Mouse (Mus musculus): ENCODE results near the gene Bmpr1a. TPM values are rescaled to one million over a fixed set of nuclear protein-coding genes. Genes with fewer than 3 reads are reported as not detected.
A peak's percentile ranks its signal among the peaks of the same experiment; 100 is the strongest.

The Bmpr1a gene
- polyA plus RNA-seq, 1 experiment from 2014 or later: 27.8 TPM

DNA sequence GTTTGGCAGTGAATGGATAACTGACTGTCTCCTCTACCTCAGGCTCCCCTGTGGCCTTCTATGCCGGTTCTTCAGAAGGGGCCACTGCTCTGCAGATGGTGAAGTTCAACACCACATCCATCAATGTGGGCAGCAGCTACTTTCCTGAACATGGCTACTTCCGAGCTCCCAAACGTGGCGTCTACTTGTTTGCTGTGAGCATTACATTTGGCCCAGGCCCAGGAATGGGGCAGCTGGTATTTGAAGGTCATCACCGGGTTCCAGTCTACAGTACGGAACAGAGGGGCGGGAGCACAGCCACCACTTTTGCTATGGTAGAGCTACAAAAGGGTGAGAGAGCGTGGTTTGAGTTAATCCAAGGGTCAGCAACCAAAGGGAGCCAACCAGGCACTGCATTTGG, 100.3 kb downstream of the Bmpr1a start:
- ATAC-seq (replicated peaks; ENCODE audit: extremely low read depth, insufficient read depth, low FRiP score): 0 out of 2 replicates have a peak, but pooled peaks have one; percentile 39
- no peak overlapping the region for H3K9ac ChIP-seq (ENCODE audit: low read length)

DNA sequence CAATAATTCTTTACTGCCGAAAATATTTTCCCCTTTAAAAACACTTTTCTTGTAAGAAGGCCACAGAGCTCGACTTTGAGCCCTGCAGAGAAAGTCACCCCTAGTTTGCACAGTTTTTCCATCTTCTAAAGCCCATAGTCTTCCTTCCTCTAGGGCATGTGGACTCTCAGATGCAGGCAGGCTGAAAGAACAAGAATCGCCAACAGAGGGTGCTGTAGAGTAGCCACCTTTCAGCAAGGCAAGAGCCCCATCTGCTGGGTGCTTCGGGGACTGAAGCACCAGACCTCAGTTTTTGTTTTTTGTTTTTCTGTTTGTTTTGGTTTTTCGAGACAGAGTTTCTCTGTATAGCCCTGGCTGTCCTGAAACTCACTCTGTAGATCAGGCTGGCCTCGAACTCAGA, 102.0 kb downstream of the Bmpr1a start:
- no peak for ATAC-seq (replicated peaks; ENCODE audit: extremely low read depth, insufficient read depth, low FRiP score)
- H3K36me3 ChIP-seq (ENCODE audit: control insufficient read depth, insufficient read depth): peaks cover 19% of the 10 kb centered on the region

More for the DNA sequence above, 100.3 kb downstream of the Bmpr1a start:
- Histone ChIP-seq H3K4me3 (ENCODE audit: low read length) (no peak overlapping the region), H3K27ac (ENCODE audit: low read length) (no peak overlapping the region; the same call in 1 of the 2 replicates), H3K4me1 (ENCODE audit: control insufficient read depth, insufficient read depth, low read length) (peaks cover 11% of the 10 kb centered on the region), H3K27me3 (ENCODE audit: control insufficient read depth, insufficient read depth, low read length) (no peaks in the 10 kb centered on the region), H3K4me2 (ENCODE audit: low read depth, low read length) (no peak overlapping the region), H3K36me3 (ENCODE audit: control insufficient read depth, insufficient read depth) (peaks cover 33% of the 10 kb centered on the region), H3K9me3 (replicated peaks; ENCODE audit: control insufficient read depth, low read length) (no peaks in the 10 kb centered on the region)
- WGBS: 52% methylated on average over 8 of the region's 8 CpGs

DNA sequence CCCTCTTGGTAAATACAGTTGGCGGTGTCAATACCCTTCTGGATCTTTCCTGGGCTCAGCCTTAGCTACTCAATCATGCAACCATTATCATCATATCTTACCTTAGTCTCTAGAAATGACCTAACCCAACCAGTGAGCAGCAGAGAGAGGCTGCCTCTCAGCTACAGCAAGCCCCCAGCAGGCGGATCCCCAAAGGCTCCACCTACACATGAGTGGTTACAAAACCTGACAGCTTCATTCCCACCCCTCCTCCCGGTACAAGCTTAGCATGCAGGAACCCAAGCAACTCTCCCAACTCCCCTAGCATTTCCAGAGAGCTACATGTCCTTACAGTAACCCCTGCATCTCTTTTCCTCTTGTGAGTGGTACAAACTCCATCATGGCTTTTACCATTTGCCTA, 103.1 kb downstream of the Bmpr1a start:
- Histone ChIP-seq H3K4me2 (ENCODE audit: low read depth, low read length) (no peak overlapping the region), H3K9ac (ENCODE audit: low read length) (no peak overlapping the region), H3K27ac (ENCODE audit: low read length) (no peak overlapping the region), H3K36me3 (ENCODE audit: control insufficient read depth, insufficient read depth) (peaks cover 18% of the 10 kb centered on the region), H3K9me3 (replicated peaks; ENCODE audit: control insufficient read depth, low read length) (no peaks in the 10 kb centered on the region), H3K4me1 (ENCODE audit: control insufficient read depth, insufficient read depth, low read length) (peaks cover 11% of the 10 kb centered on the region), H3K27me3 (ENCODE audit: control insufficient read depth, insufficient read depth, low read length) (no peaks in the 10 kb centered on the region), H3K4me3 (ENCODE audit: low read length) (no peak overlapping the region)
- 91% methylated on average over 3 of the region's 3 CpGs for WGBS
- no peak for ATAC-seq (replicated peaks; ENCODE audit: extremely low read depth, insufficient read depth, low FRiP score)

More for the DNA sequence above, 102.0 kb downstream of the Bmpr1a start:
- Histone ChIP-seq H3K9me3 (replicated peaks; ENCODE audit: control insufficient read depth, low read length) (no peaks in the 10 kb centered on the region), H3K9ac (ENCODE audit: low read length) (no peak overlapping the region), H3K4me1 (ENCODE audit: control insufficient read depth, insufficient read depth, low read length) (peaks cover 11% of the 10 kb centered on the region), H3K27me3 (ENCODE audit: control insufficient read depth, insufficient read depth, low read length) (no peaks in the 10 kb centered on the region), H3K27ac (ENCODE audit: low read length) (no peak overlapping the region), H3K4me3 (ENCODE audit: low read length) (no peak overlapping the region), H3K4me2 (ENCODE audit: low read depth, low read length) (no peak overlapping the region)
- 56% methylated on average over 6 of the region's 6 CpGs for whole genome bisulfite sequencing

DNA sequence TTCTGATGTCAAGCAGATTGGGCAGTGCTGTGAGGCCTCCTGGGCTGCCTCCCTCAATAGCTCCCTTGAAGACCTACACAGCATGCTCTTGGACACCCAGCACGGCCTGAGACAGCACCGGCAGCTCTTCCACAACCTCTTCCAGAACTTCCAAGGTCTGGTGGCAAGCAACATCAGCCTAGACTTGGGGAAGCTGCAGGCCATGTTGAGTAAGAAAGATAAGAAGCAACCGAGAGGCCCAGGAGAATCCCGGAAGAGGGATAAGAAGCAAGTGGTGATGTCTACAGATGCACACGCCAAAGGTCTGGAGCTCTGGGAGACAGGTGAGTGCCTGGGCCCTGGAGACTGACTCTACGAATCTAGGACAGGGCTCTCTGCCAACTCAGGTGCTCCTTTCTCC, 103.8 kb downstream of the Bmpr1a start:
- H3K27me3 ChIP-seq (ENCODE audit: control insufficient read depth, insufficient read depth, low read length): no peaks in the 10 kb centered on the region
- WGBS: 89% methylated on average over 6 of the region's 6 CpGs
- ATAC-seq (replicated peaks; ENCODE audit: extremely low read depth, insufficient read depth, low FRiP score): no peak
- H3K27ac ChIP-seq (ENCODE audit: low read length): no peak overlapping the region
- peaks cover 6% of the 10 kb centered on the region for H3K4me1 ChIP-seq (ENCODE audit: control insufficient read depth, insufficient read depth, low read length)
- no peak overlapping the region for H3K9ac ChIP-seq (ENCODE audit: low read length)
- H3K36me3 ChIP-seq (ENCODE audit: control insufficient read depth, insufficient read depth): peaks cover 15% of the 10 kb centered on the region
- H3K4me2 ChIP-seq (ENCODE audit: low read depth, low read length): no peak overlapping the region
- H3K4me3 ChIP-seq (ENCODE audit: low read length): no peak overlapping the region
- H3K9me3 ChIP-seq (replicated peaks; ENCODE audit: control insufficient read depth, low read length): no peaks in the 10 kb centered on the region

DNA sequence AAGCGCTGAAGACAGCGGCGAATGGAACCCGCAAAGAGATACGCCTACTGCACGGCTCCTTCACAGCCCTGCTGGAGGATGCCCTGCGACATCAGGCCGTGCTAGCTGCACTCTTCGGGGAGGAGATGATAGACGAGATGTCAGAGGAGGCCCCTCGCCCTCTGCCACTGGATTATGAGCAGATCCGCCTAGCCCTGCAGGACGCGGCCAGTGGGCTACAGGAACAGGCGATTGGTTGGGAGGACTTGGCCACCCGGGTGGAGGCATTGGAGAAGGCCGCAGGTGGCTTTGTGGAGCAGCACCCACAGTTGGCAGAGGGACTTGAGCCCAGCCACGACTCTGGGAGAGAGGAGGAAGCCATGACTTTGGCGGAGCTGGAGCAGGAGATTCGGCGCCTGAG, 104.2 kb downstream of the Bmpr1a start:
- H3K4me2 ChIP-seq (ENCODE audit: low read depth, low read length): no peak overlapping the region
- H3K4me1 ChIP-seq (ENCODE audit: control insufficient read depth, insufficient read depth, low read length): peaks cover 5% of the 10 kb centered on the region
- no peak overlapping the region for H3K4me3 ChIP-seq (ENCODE audit: low read length)
- H3K9me3 ChIP-seq (replicated peaks; ENCODE audit: control insufficient read depth, low read length): no peaks in the 10 kb centered on the region
- peaks cover 14% of the 10 kb centered on the region for H3K36me3 ChIP-seq (ENCODE audit: control insufficient read depth, insufficient read depth)
- no peak overlapping the region for H3K27ac ChIP-seq (ENCODE audit: low read length)
- no peaks in the 10 kb centered on the region for H3K27me3 ChIP-seq (ENCODE audit: control insufficient read depth, insufficient read depth, low read length)
- WGBS: 86% methylated on average over 21 of the region's 21 CpGs
- no peak for ATAC-seq (replicated peaks; ENCODE audit: extremely low read depth, insufficient read depth, low FRiP score)
- H3K9ac ChIP-seq (ENCODE audit: low read length): no peak overlapping the region

DNA sequence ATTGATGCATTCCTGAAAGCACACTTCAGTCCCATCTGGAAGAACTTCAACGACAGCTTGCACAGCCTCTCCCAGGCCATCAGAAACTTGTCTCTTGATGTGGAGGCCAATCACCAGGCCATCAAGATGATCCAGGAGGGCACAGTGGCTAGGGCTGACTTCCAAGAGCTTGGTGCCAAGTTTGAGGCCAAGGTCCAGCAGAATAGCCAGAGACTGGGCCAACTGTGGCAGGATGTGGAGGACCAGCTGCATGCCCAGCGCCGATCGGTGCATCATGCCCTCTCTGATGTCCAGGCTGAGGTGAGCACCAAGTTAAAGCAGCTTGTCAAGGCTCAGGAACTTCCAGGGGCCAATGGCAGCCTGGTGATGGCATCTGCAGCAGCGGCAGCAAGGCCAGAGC, 105.3 kb downstream of the Bmpr1a start:
- ATAC-seq (replicated peaks; ENCODE audit: extremely low read depth, insufficient read depth, low FRiP score): no peak
- H3K9me3 ChIP-seq (replicated peaks; ENCODE audit: control insufficient read depth, low read length): no peaks in the 10 kb centered on the region
- WGBS: 81% methylated on average over 5 of the region's 5 CpGs
- no peak overlapping the region for H3K4me3 ChIP-seq (ENCODE audit: low read length)
- H3K27me3 ChIP-seq (ENCODE audit: control insufficient read depth, insufficient read depth, low read length): no peaks in the 10 kb centered on the region
- peaks cover 14% of the 10 kb centered on the region for H3K36me3 ChIP-seq (ENCODE audit: control insufficient read depth, insufficient read depth)
- H3K4me2 ChIP-seq (ENCODE audit: low read depth, low read length): no peak overlapping the region
- no peak overlapping the region for H3K9ac ChIP-seq (ENCODE audit: low read length)
- H3K27ac ChIP-seq (ENCODE audit: low read length): no peak overlapping the region
- H3K4me1 ChIP-seq (ENCODE audit: control insufficient read depth, insufficient read depth, low read length): peaks cover 3% of the 10 kb centered on the region

DNA sequence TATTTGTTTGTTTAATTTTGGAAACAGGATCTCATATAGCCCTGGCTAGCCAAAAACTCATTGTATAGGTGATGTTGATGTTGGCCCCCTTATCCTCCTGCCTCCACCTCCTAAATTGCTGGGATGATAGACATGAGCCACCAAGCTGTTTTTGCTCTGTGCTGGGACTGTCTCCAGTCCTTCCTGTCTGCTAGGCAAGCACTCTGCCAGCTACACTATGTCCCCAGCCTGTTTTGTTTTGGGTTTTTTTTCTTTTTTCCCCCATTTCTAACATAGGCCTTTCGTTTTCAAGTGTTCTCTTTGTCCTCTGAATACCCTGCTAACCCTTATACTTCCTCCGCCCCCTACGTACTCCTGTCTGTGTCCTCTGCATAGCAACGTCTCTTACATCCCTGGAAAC, 109.8 kb downstream of the Bmpr1a start:
- Histone ChIP-seq H3K27ac (ENCODE audit: low read length) (no peak overlapping the region), H3K9ac (ENCODE audit: low read length) (no peak overlapping the region), H3K9me3 (replicated peaks; ENCODE audit: control insufficient read depth, low read length) (peaks cover 3% of the 10 kb centered on the region), H3K36me3 (ENCODE audit: control insufficient read depth, insufficient read depth) (peaks cover 2% of the 10 kb centered on the region; the same call in 1 of the 2 replicates), H3K27me3 (ENCODE audit: control insufficient read depth, insufficient read depth, low read length) (no peaks in the 10 kb centered on the region), H3K4me2 (ENCODE audit: low read depth, low read length) (no peak overlapping the region), H3K4me1 (ENCODE audit: control insufficient read depth, insufficient read depth, low read length) (no peaks in the 10 kb centered on the region; the same call in 1 of the 2 replicates), H3K4me3 (ENCODE audit: low read length) (no peak overlapping the region)
- no peak for ATAC-seq (replicated peaks; ENCODE audit: extremely low read depth, insufficient read depth, low FRiP score)
- WGBS: 70% methylated on average over 4 of the region's 4 CpGs

DNA sequence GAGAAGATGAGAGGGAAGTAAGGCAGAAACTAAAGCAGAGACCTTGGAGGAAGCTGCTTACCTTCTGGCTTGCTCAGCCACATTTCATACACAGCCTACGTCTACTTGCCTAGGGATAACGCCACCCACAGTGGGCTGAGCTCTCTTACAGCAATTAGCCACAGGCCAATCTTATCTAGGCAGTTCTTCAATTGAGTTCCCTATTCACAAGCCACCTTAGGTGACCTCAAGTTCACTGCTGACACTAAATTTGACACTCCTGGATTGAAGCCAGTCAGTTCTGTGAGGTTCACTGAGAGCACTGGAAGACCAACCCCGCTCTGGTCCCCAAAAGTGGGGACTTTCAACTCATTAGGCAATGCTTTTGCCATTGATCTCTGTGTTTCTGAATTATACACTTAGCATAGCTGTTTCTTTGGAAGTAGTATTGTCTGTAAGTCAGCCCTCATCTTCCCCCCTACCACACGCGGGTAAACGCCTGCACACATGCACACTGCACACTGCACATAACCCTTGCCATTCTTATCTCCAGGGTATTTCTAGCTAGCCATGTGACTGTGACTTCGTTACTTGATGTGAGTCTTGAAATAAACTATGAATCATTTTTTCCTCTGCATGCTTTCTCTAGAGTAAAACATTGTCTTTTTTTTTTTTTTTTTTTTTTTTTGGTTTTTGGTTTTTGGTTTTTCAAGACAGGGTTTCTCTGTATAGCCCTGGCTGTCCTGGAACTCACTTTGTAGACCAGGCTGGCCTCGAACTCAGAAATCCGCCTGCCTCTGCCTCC, 120.0 kb downstream of the Bmpr1a start:
- Histone ChIP-seq H3K4me3 (ENCODE audit: low read length) (no peak overlapping the region), H3K9ac (ENCODE audit: low read length) (no peak overlapping the region), H3K27ac (ENCODE audit: low read length) (no peak overlapping the region), H3K36me3 (ENCODE audit: control insufficient read depth, insufficient read depth) (no peaks in the 10 kb centered on the region), H3K9me3 (replicated peaks; ENCODE audit: control insufficient read depth, low read length) (peaks cover 4% of the 10 kb centered on the region), H3K27me3 (ENCODE audit: control insufficient read depth, insufficient read depth, low read length) (no peaks in the 10 kb centered on the region), H3K4me2 (ENCODE audit: low read depth, low read length) (no peak overlapping the region), H3K4me1 (ENCODE audit: control insufficient read depth, insufficient read depth, low read length) (peaks cover 9% of the 10 kb centered on the region)
- 81% methylated on average over 7 of the region's 9 CpGs for WGBS
- ATAC-seq (replicated peaks; ENCODE audit: extremely low read depth, insufficient read depth, low FRiP score): no peak

DNA sequence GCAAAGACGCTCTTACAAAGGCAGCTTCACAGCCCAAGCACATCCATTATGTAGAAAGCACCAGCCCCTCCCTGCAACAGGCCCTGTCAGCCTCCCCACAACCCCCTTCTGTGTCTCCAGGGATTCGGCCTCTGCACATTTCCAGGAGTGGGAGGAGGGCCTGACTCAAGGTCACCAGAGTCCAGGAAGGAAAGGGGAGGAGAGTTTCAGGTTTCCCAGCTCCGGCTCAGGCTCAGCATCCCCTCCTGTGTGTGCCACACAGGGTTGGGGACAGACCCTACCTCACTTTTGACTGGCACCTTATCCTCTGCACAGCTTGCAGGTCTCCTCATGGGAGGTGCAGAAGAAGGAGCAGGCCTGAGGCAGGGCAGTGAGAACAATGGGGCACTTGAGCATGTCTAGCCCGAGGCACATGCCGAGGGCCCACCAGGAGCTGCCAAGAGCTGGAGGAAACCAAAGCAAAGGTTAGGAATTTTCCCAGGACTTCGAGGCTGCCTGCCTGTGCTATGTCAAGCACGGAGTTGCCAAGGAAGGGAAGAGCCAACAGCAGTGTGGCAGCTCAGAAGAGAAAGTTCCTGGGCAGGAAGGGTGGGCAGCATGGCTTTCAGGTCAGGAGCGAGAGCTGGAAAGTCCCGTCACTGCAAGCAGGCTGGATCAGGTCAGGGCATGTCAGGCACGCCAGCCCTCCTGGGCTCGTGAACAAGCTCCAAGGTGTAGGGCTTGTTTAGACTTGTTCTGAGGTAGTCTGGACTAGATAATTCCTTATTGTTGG, 124.4 kb downstream of the Bmpr1a start:
- Histone ChIP-seq H3K27ac (ENCODE audit: low read length) (peak overlapping the region; percentile 73), H3K9ac (ENCODE audit: low read length) (peak overlapping the region; percentile 9; the same call in 1 of the 2 replicates), H3K27me3 (ENCODE audit: control insufficient read depth, insufficient read depth, low read length) (no peaks in the 10 kb centered on the region), H3K4me1 (ENCODE audit: control insufficient read depth, insufficient read depth, low read length) (peaks cover 11% of the 10 kb centered on the region), H3K4me2 (ENCODE audit: low read depth, low read length) (peak overlapping the region; percentile 43), H3K4me3 (ENCODE audit: low read length) (peak overlapping the region; percentile 19), H3K36me3 (ENCODE audit: control insufficient read depth, insufficient read depth) (no peaks in the 10 kb centered on the region), H3K9me3 (replicated peaks; ENCODE audit: control insufficient read depth, low read length) (peaks cover 4% of the 10 kb centered on the region)
- 27% methylated on average over 11 of the region's 11 CpGs for WGBS
- ATAC-seq (replicated peaks; ENCODE audit: extremely low read depth, insufficient read depth, low FRiP score): peak; percentile 57

Measured in heart, embryonic 16.5 days (tissue).